Mouse (Mus musculus) E14TG2a.4 (cell line): ENCODE measurements around the gene Hoxa5.
A peak's percentile ranks its signal among the peaks of the same experiment; 100 is the strongest.

Experiments
- H3K27me3 ChIP-seq: 2 replicates; pipeline ENCODE4 v1.6.1; 2014; ENCODE audit warnings: low read length, control low read depth; ENCODE audit not compliant: insufficient read depth
- H3K36me3 ChIP-seq: 2 replicates; pipeline ENCODE4 v1.6.1; 2014; ENCODE audit warnings: low read length, control low read depth; ENCODE audit not compliant: insufficient read depth
- H3K4me1 ChIP-seq: replicated peaks from 2 replicates; pipeline ENCODE4 v1.6.1; 2014; ENCODE audit warnings: low read depth, low read length, control low read depth
- H3K4me3 ChIP-seq: replicated peaks from 2 replicates; pipeline ENCODE4 v1.5.1; 2014; ENCODE audit warnings: mild to moderate bottlenecking, low read length
- H3K9me3 ChIP-seq: 2 replicates; pipeline ENCODE4 v1.6.1; 2014; ENCODE audit warnings: low read length, control low read depth
- CTCF ChIP-seq: conservative IDR thresholded peaks from 2 replicates; pipeline ENCODE4 v1.5.1; 2014; ENCODE audit warnings: low read length
- NANOG ChIP-seq: IDR thresholded peaks from 2 replicates; pipeline ENCODE4 v1.6.1; 2014; ENCODE audit warnings: borderline replicate concordance, low read length, mixed read lengths
- POU5F1 ChIP-seq: IDR thresholded peaks from 2 replicates; pipeline ENCODE4 v1.6.1; 2014; ENCODE audit warnings: low read length, borderline replicate concordance

The Hoxa5 gene

GRCm38 (mm10) chr6:52237346-52238154, 33.2 kb upstream of the Hoxa5 start:
- Histone ChIP-seq H3K36me3 (no peaks in the 10 kb centered on the region), H3K27me3 (peaks cover 97% of the 10 kb centered on the region), H3K9me3 (peaks cover 2% of the 10 kb centered on the region; the same call in 1 of the 2 replicates), H3K4me1 (peaks cover 47% of the 10 kb centered on the region), H3K4me3 (no peak overlapping the region)
- TF ChIP-seq CTCF (no peak), POU5F1 (no peak), NANOG (no peak)

- no peaks in the 10 kb centered on the region for H3K36me3 ChIP-seq
- peaks cover 97% of the 10 kb centered on the region for H3K27me3 ChIP-seq
- peaks cover 51% of the 10 kb centered on the region for H3K4me1 ChIP-seq
- TF ChIP-seq POU5F1 (no peak), NANOG (no peak), CTCF (no peak)
- peaks cover 2% of the 10 kb centered on the region; the same call in 1 of the 2 replicates for H3K9me3 ChIP-seq
- no peak overlapping the region for H3K4me3 ChIP-seq
These were observed 32.4 kb upstream of the Hoxa5 start for GRCm38 (mm10) chr6:52236806-52237205.

- no peak for TF ChIP-seq CTCF
- no peak for TF ChIP-seq POU5F1
- Histone ChIP-seq H3K36me3 (no peaks in the 10 kb centered on the region), H3K9me3 (no peaks in the 10 kb centered on the region; the same call in 1 of the 2 replicates), H3K4me1 (peaks cover 43% of the 10 kb centered on the region), H3K4me3 (no peak overlapping the region), H3K27me3 (peaks cover 95% of the 10 kb centered on the region)
These were observed 31.5 kb upstream of the Hoxa5 start for GRCm38 (mm10) chr6:52235866-52236265.

DNA sequence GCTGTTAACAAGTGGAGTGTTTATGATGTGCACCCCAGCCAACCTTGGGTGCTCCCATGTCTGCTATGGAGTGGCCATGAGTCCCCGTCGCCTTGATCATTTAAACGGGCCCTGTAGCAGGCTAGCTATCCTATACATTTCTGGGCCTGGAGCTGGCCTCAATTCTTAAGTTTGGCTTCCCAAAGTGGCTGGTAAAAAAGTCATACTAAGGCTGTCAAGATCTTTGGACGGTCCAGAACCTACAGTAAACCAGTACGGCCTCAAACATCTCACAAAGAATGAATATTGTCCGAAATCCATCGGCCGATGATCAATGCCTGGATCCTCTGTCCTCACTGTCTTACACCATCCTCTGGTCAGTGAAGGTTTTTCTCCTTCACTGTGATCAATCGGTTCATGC, 30.9 kb upstream of the Hoxa5 start:
- TF ChIP-seq CTCF (no peak), POU5F1 (no peak), NANOG (no peak)
- H3K27me3 ChIP-seq: peaks cover 96% of the 10 kb centered on the region
- 0 out of 2 replicates have a peak overlapping the region, but pooled peaks have one; percentile 65 for H3K4me3 ChIP-seq
- no peaks in the 10 kb centered on the region; the same call in 1 of the 2 replicates for H3K9me3 ChIP-seq
- no peaks in the 10 kb centered on the region for H3K36me3 ChIP-seq
- H3K4me1 ChIP-seq: peaks cover 40% of the 10 kb centered on the region

GRCm38 (mm10) chr6:52234428-52235140, 30.2 kb upstream of the Hoxa5 start:
- Histone ChIP-seq H3K4me1 (peaks cover 40% of the 10 kb centered on the region), H3K4me3 (peak overlapping the region; percentile 65), H3K9me3 (no peaks in the 10 kb centered on the region; the same call in 1 of the 2 replicates), H3K27me3 (peaks cover 96% of the 10 kb centered on the region), H3K36me3 (no peaks in the 10 kb centered on the region)
- TF ChIP-seq CTCF (no peak), POU5F1 (no peak), NANOG (no peak)

DNA sequence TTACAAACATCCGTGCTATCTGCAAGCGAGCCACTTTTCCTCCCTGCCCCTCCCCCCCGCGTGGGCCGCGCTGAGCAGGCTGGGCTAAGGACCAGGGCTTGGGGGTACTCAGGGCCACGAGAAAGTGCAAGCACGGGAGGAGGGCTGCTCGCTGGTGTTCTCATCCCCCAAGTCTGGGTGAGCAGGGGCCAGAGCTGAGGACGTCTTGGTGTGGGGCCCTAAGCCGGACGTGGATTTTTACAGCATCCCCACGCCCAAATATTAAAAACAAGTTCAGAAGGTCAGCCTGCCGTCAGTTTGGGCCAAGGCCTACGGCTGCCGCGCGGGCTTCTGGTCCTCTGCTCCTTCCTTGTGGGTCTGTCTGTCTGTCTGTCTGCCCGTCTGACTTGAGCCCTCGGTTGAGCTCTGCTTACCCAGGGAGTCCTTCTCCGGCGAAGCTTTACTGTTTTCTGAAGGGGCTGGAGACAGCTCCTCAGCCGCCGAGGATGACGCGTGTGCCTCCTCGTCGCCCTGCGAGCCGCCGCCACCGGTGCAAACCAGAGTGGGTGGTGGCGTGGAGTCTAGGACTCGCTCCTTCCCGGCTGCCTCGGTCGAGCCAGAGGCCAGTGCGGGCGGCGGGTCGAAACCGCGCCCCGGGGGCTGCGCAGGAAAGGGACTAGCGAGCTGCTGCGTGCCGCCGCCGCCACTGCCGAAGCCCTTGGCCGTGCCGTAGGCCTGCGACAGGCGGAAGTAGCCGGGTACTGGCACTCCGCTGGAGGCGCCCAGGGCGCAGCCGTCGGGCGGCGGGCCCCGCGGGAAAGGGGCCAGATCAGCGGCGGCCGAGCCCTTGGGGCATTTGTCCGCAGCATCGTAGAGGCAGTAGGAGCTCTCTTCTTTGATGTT, 29.4 kb upstream of the Hoxa5 start:
- peaks cover 97% of the 10 kb centered on the region for H3K27me3 ChIP-seq
- no peaks in the 10 kb centered on the region; the same call in 1 of the 2 replicates for H3K9me3 ChIP-seq
- H3K36me3 ChIP-seq: no peaks in the 10 kb centered on the region
- peak overlapping the region; percentile 65 for H3K4me3 ChIP-seq
- peaks cover 46% of the 10 kb centered on the region for H3K4me1 ChIP-seq
- no peak for TF ChIP-seq NANOG
- no peak for TF ChIP-seq CTCF
- TF ChIP-seq POU5F1: no peak

DNA sequence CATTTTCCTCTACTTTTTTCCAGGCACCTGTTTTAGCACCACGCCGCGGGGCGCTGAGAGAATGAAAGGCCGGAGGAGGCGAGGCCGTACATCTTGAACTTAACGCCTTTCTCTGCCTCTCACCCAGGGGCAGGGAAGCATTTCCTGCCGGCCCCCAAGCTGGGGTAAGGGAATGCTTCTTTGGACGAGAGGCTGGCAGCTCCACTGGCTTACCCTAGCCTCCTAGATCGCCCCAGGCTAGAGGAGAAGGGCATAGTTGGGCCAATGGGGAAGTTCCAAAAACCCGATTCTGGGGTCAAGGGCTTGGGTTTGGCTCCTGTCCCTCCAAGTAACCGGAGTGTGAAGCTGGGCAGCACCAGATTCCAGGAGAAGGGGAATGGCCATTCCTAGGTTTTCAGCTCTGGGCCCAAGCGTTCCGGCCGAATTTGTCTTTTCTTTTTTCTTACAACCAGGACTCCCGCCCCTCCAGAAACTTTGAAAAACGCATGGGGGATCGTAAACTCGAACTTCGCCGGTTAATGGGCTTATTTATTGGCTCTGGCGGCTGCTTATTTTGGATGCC, 28.7 kb upstream of the Hoxa5 start:
- H3K9me3 ChIP-seq: no peaks in the 10 kb centered on the region; the same call in 1 of the 2 replicates
- H3K27me3 ChIP-seq: peaks cover 96% of the 10 kb centered on the region
- peaks cover 47% of the 10 kb centered on the region for H3K4me1 ChIP-seq
- no peak for TF ChIP-seq CTCF
- TF ChIP-seq NANOG: no peak
- no peak for TF ChIP-seq POU5F1
- no peaks in the 10 kb centered on the region for H3K36me3 ChIP-seq
- peak overlapping the region; percentile 65 for H3K4me3 ChIP-seq

DNA sequence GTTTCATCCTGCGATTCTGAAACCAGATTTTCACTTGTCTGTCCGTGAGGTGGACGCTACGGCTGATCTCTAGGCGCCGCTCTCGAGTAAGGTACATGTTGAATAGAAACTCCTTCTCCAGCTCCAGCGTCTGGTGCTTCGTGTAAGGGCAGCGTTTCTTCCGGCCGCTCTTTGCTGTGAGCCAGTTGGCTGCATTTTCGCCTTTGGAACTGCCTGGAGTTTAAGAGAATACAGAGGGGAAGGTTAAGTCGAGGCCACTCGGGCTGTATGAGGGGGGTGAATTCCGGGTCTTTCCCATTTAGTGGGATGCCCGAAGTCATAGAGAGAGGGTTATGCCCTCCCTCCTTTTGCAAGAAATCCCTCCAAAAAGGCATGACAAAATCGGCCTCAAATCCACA, 28.2 kb upstream of the Hoxa5 start:
- Histone ChIP-seq H3K9me3 (no peaks in the 10 kb centered on the region; the same call in 1 of the 2 replicates), H3K27me3 (peaks cover 96% of the 10 kb centered on the region), H3K4me1 (peaks cover 47% of the 10 kb centered on the region), H3K4me3 (no peak overlapping the region; the same call in 1 of the 2 replicates), H3K36me3 (no peaks in the 10 kb centered on the region)
- TF ChIP-seq POU5F1 (no peak), CTCF (no peak), NANOG (no peak)
